Mouse (Mus musculus) Patski (cell line): Measurements from ENCODE around the gene Nr2f1. TPM values are rescaled to one million over a fixed set of nuclear protein-coding genes. Genes with fewer than 3 reads are reported as not detected.

Experiments
- ATAC-seq: fragments of 100-300 bp; one replicate; pipeline ENCODE4 v1.8.0; 2021
- CTCF ChIA-PET: fragments of 350-600 bp; sonication (Branson Sonifier 250); formaldehyde crosslinking; loops from one replicate; lab custom pipeline; 2022; ENCODE audit warnings: inconsistent platforms; lab: Charles Lee
- POLR2A ChIA-PET: fragments of 350-600 bp; sonication (Branson Sonifier 250); formaldehyde crosslinking; loops from one replicate; lab custom pipeline; 2022; ENCODE audit warnings: antibody characterized with exemption, inconsistent platforms; lab: Charles Lee
- DNase-seq: peaks from one replicate; pipeline ENCODE4 v3.0.0-alpha.2; 2011; ENCODE audit warnings: low read depth, low spot score
- H3K27me3 ChIP-seq: fragments of 371-371 bp; one replicate; pipeline ENCODE4 v1.5.1; 2021
- CTCF ChIP-seq: fragments of 100-300 bp; IDR thresholded peaks from one replicate; pipeline ENCODE4 v1.5.1; 2021
- in situ Hi-C: fragments of 300-500 bp; cut with MboI; formaldehyde crosslinking; loops from 3 replicates; pipeline ENCODE4 v1.11.1; 2018; ENCODE audit warnings: low pct_unique_long_range_greater_than_20kb, mixed read lengths
- polyA plus RNA-seq: library from polyadenylated mRNA; unstranded; gene quantifications from one replicate; pipeline ENCODE4 v1.2.3, GENCODE M21; 2021

Gene Nr2f1
- polyA plus RNA-seq, 1 experiment from 2014 or later, result 8.1 TPM

- POLR2A ChIA-PET, result no interaction called here
- ATAC-seq, result peak; percentile 65
- CTCF ChIA-PET, result interaction anchor here (1.3 to 2.2 kb wide), 2 partner anchors 31 to 219 kb away, joined by 3 to 10 read pairs; no protein-coding TSS in a partner anchor
- H3K27me3 ChIP-seq, result no peaks in the 10 kb centered on the region
- TF ChIP-seq CTCF, result no peak
- no peak for DNase-seq
- in situ Hi-C loops, result loop anchor here (10.0 kb wide), 2 partner anchors 1066 to 1156 kb away; partner anchors contain the start of genes 2210408I21Rik and Slf1
Measured at GRCm38 (mm10) chr13:78200991-78201870, 1.7 kb upstream of the Nr2f1 start.

- in situ Hi-C loops, result loop anchor here (10.0 kb wide), 2 partner anchors 1066 to 1156 kb away; partner anchors contain the start of genes 2210408I21Rik and Slf1
- ChIA-PET POLR2A (no interaction called here), CTCF (interaction anchor here (0.6 to 2.2 kb wide), 4 partner anchors 25 to 218 kb away, joined by 3 to 10 read pairs (median 4); no protein-coding TSS in a partner anchor)
- no peaks in the 10 kb centered on the region for H3K27me3 ChIP-seq
- TF ChIP-seq CTCF, result no peak
- DNase-seq (no peak), ATAC-seq (no peak)
Measured at GRCm38 (mm10) chr13:78200407-78200806, 850 bp upstream of the Nr2f1 start.

- in situ Hi-C loops, result loop anchor here (25.0 kb wide), 1 partner anchor 312 kb away; no protein-coding TSS in a partner anchor
- TF ChIP-seq CTCF, result no peak
Measured at GRCm38 (mm10) chr13:78198871-78199641, 501 bp downstream of the Nr2f1 start.

GRCm38 (mm10) chr13:78198391-78198870 is 1.1 kb downstream of the Nr2f1 start:
- POLR2A ChIA-PET, result no interaction called here
- no peak for TF ChIP-seq CTCF
- no peaks in the 10 kb centered on the region for H3K27me3 ChIP-seq
- ATAC-seq (peak; percentile 26), DNase-seq (no peak)
- in situ Hi-C loops, result loop anchor here (25.0 kb wide), 1 partner anchor 311 kb away; no protein-coding TSS in a partner anchor
- CTCF ChIA-PET, result no interaction called here

More at GRCm38 (mm10) chr13:78198871-78199641, 501 bp downstream of the Nr2f1 start:
- ATAC-seq (peak; percentile 30), DNase-seq (no peak)
- H3K27me3 ChIP-seq, result no peaks in the 10 kb centered on the region
- ChIA-PET CTCF (interaction anchor here (2.2 kb wide), 1 partner anchor 217 kb away, joined by 10 read pairs; no protein-coding TSS in a partner anchor), POLR2A (no interaction called here)

GRCm38 (mm10) chr13:78197819-78198390 is 1.7 kb downstream of the Nr2f1 start:
- no peak for TF ChIP-seq CTCF
- ATAC-seq (peak; percentile 4), DNase-seq (no peak)
- POLR2A ChIA-PET, result interaction anchor here (0.9 kb wide), 1 partner anchor 13 kb away, joined by 3 read pairs; no protein-coding TSS in a partner anchor
- in situ Hi-C loops, result loop anchor here (25.0 kb wide), 1 partner anchor 311 kb away; no protein-coding TSS in a partner anchor
- CTCF ChIA-PET, result no interaction called here
- H3K27me3 ChIP-seq, result no peaks in the 10 kb centered on the region

GRCm38 (mm10) chr13:78197286-78197818 is 2.2 kb downstream of the Nr2f1 start:
- TF ChIP-seq CTCF, result no peak
- no peaks in the 10 kb centered on the region for H3K27me3 ChIP-seq
- ChIA-PET POLR2A (interaction anchor here (0.6 to 1.8 kb wide), 3 partner anchors 8 to 1343 kb away, joined by 3 to 4 read pairs (median 4); no protein-coding TSS in a partner anchor), CTCF (interaction anchor here (1.0 to 1.6 kb wide), 3 partner anchors 11 to 215 kb away, joined by 3 to 5 read pairs (median 3); no protein-coding TSS in a partner anchor)
- in situ Hi-C loops, result loop anchor here (25.0 kb wide), 1 partner anchor 310 kb away; no protein-coding TSS in a partner anchor
- DNase-seq, result no peak
- ATAC-seq, result no peak

GRCm38 (mm10) chr13:78196236-78196796 is 3.2 kb downstream of the Nr2f1 start:
- POLR2A ChIA-PET, result interaction anchor here (0.7 to 1.8 kb wide), 2 partner anchors 9 to 464 kb away, joined by 3 to 4 read pairs; no protein-coding TSS in a partner anchor
- no peak for TF ChIP-seq CTCF
- no peaks in the 10 kb centered on the region for H3K27me3 ChIP-seq
- CTCF ChIA-PET, result interaction anchor here (0.7 to 1.6 kb wide), 4 partner anchors 10 to 1008 kb away, joined by 3 to 5 read pairs (median 3); no protein-coding TSS in a partner anchor
- in situ Hi-C loops, result loop anchor here (25.0 kb wide), 1 partner anchor 309 kb away; no protein-coding TSS in a partner anchor
- ATAC-seq (no peak), DNase-seq (no peak)

GRCm38 (mm10) chr13:78195601-78196115 is 3.9 kb downstream of the Nr2f1 start:
- in situ Hi-C loops, result loop anchor here (25.0 kb wide), 1 partner anchor 308 kb away; no protein-coding TSS in a partner anchor
- TF ChIP-seq CTCF, result no peak

More at GRCm38 (mm10) chr13:78195601-78196115, 3.9 kb downstream of the Nr2f1 start:
- DNase-seq (no peak), ATAC-seq (no peak)
- CTCF ChIA-PET, result interaction anchor here (1.5 to 1.6 kb wide), 2 partner anchors 11 to 213 kb away, joined by 3 to 5 read pairs; no protein-coding TSS in a partner anchor
- POLR2A ChIA-PET, result interaction anchor here (0.7 to 1.8 kb wide), 2 partner anchors 10 to 465 kb away, joined by 3 to 4 read pairs; no protein-coding TSS in a partner anchor
- no peaks in the 10 kb centered on the region for H3K27me3 ChIP-seq
